Mouse (Mus musculus): Measurements from ENCODE around the gene Ago4. TPM values are rescaled to one million over a fixed set of nuclear protein-coding genes. Genes with fewer than 3 reads are reported as not detected.
A peak's percentile ranks its signal among the peaks of the same experiment; 100 is the strongest.
"Not testable (repeated sequence)": the region's sequence is repeated elsewhere in the genome, so short reads cannot be mapped to it uniquely, and the experiment has no call there.

Ago4 gene
- total and polyA plus RNA-seq, 3 experiments = 0.42 to 1.8 TPM; not detected in 1

- TF ChIP-seq UBTF (IDR thresholded peaks at IDR 0.05; ENCODE audit: borderline replicate concordance, insufficient read depth, low read depth, low read length) = no peak
These were observed 3.6 kb upstream of the Ago4 start (continued) for GRCm38 (mm10) chr4:126536865-126537264.

- H3K4me3 ChIP-seq (ENCODE audit: control insufficient read depth in 1 of 2, insufficient read depth in 1 of 2, low read depth in 2 of 2, low read length in 2 of 2); H3K4me1 ChIP-seq (ENCODE audit: control insufficient read depth in 1 of 2, insufficient read depth in 2 of 2, low read length in 2 of 2); H3K36me3 ChIP-seq (ENCODE audit: control insufficient read depth in 1 of 2, insufficient read depth in 2 of 2, low read length in 2 of 2); H3K79me2 ChIP-seq (ENCODE audit: control insufficient read depth, insufficient read depth, low read length, poor library complexity); H3K27me3 ChIP-seq (ENCODE audit: control insufficient read depth in 1 of 2, insufficient read depth in 2 of 2, low read length in 2 of 2); H3K9ac ChIP-seq (ENCODE audit: control insufficient read depth, low read depth, low read length, poor library complexity, severe bottlenecking); DNase-seq (ENCODE audit: low read depth, low spot score); H3K9me3 ChIP-seq (replicated peaks; ENCODE audit: insufficient read depth, low read length); H3K27ac ChIP-seq (ENCODE audit: control insufficient read depth, low read depth, low read length): not testable (repeated sequence)
These were observed 2.4 kb upstream of the Ago4 start for GRCm38 (mm10) chr4:126535631-126536030.

- peak overlapping the region; percentile 45 to 68; a peak in 3 of 4 replicates for H3K4me3 ChIP-seq (ENCODE audit: control insufficient read depth in 1 of 2, insufficient read depth in 1 of 2, low read depth in 2 of 2, low read length in 2 of 2)
- 0 out of 4 replicates have a peak, but pooled peaks of 1 of the 2 experiments have one; percentile 52 for TF ChIP-seq POLR2A (IDR thresholded peaks at IDR 0.05; ENCODE audit: control insufficient read depth in 1 of 2, insufficient read depth in 1 of 2, low read depth in 1 of 2, low read length in 2 of 2, poor library complexity in 1 of 2)
- no peak for TF ChIP-seq CTCF (IDR thresholded peaks at IDR 0.05 in 2 of 3, conservative IDR thresholded peaks at IDR 0.05 in 1 of 3; ENCODE audit: control insufficient read depth in 1 of 3, insufficient read depth in 1 of 3, low read depth in 2 of 3, low read length in 3 of 3, poor library complexity in 1 of 3, severe bottlenecking in 1 of 3)
- TF ChIP-seq SMC3 (IDR thresholded peaks at IDR 0.05; ENCODE audit: low read depth, low read length) = no peak
- DNase-seq (ENCODE audit: low read depth, low spot score) = no peak
These were observed 428 bp upstream of the Ago4 start for GRCm38 (mm10) chr4:126533729-126534070.

GRCm38 (mm10) chr4:126532292-126532691 is 980 bp downstream of the Ago4 start:
- TF ChIP-seq ZKSCAN1 (IDR thresholded peaks at IDR 0.05; ENCODE audit: low read depth, low read length) (no peak), USF1 (IDR thresholded peaks at IDR 0.05; ENCODE audit: low read depth, low read length) (no peak), ETS1 (IDR thresholded peaks at IDR 0.05; ENCODE audit: low read depth, low read length) (no peak)
- Histone ChIP-seq H3K27ac (ENCODE audit: control insufficient read depth, low read depth, low read length) (no peak overlapping the region), H3K9me3 (replicated peaks; ENCODE audit: insufficient read depth, low read length) (no peaks in the 10 kb centered on the region), H3K4me1 (ENCODE audit: control insufficient read depth in 1 of 2, insufficient read depth in 2 of 2, low read length in 2 of 2) (peaks cover 2 to 4% of the 10 kb centered on the region in 2 experiments; a peak in 2 of 4 replicates), H3K36me3 (ENCODE audit: control insufficient read depth in 1 of 2, insufficient read depth in 2 of 2, low read length in 2 of 2) (peaks cover 0 to 6% of the 10 kb centered on the region in 2 experiments; a peak in 2 of 4 replicates), H3K4me3 (ENCODE audit: control insufficient read depth in 1 of 2, insufficient read depth in 1 of 2, low read depth in 2 of 2, low read length in 2 of 2) (peak overlapping the region; percentile 68 to 75; a peak in 3 of 4 replicates), H3K27me3 (ENCODE audit: control insufficient read depth in 1 of 2, insufficient read depth in 2 of 2, low read length in 2 of 2) (peaks cover 2 to 5% of the 10 kb centered on the region in 2 experiments), H3K9ac (ENCODE audit: control insufficient read depth, low read depth, low read length, poor library complexity, severe bottlenecking) (peak overlapping the region; percentile 76; the same call in 1 of the 2 replicates), H3K79me2 (ENCODE audit: control insufficient read depth, insufficient read depth, low read length, poor library complexity) (no peaks in the 10 kb centered on the region; the same call in 1 of the 2 replicates)
- DNase-seq (ENCODE audit: low read depth, low spot score) = no peak

More at GRCm38 (mm10) chr4:126533729-126534070, 428 bp upstream of the Ago4 start:
- no peak overlapping the region for H3K27ac ChIP-seq (ENCODE audit: control insufficient read depth, low read depth, low read length)
- no peaks in the 10 kb centered on the region for H3K9me3 ChIP-seq (replicated peaks; ENCODE audit: insufficient read depth, low read length)
- H3K79me2 ChIP-seq (ENCODE audit: control insufficient read depth, insufficient read depth, low read length, poor library complexity) = no peaks in the 10 kb centered on the region; the same call in 1 of the 2 replicates
- H3K4me1 ChIP-seq (ENCODE audit: control insufficient read depth in 1 of 2, insufficient read depth in 2 of 2, low read length in 2 of 2) = peaks cover 2 to 9% of the 10 kb centered on the region in 2 experiments; a peak in 2 of 4 replicates
- peak overlapping the region; percentile 53 for H3K9ac ChIP-seq (ENCODE audit: control insufficient read depth, low read depth, low read length, poor library complexity, severe bottlenecking)
- H3K36me3 ChIP-seq (ENCODE audit: control insufficient read depth in 1 of 2, insufficient read depth in 2 of 2, low read length in 2 of 2) = peaks cover 0 to 6% of the 10 kb centered on the region in 2 experiments; a peak in 2 of 4 replicates
- peaks cover 2 to 5% of the 10 kb centered on the region in 2 experiments for H3K27me3 ChIP-seq (ENCODE audit: control insufficient read depth in 1 of 2, insufficient read depth in 2 of 2, low read length in 2 of 2)
